Mouse (Mus musculus): Measurements from ENCODE around the gene Cltc. TPM values are rescaled to one million over a fixed set of nuclear protein-coding genes. Genes with fewer than 3 reads are reported as not detected.

Cltc gene
- total and polyA plus RNA-seq, 2 experiments from 2014 or later: 122 to 383 TPM

DNA sequence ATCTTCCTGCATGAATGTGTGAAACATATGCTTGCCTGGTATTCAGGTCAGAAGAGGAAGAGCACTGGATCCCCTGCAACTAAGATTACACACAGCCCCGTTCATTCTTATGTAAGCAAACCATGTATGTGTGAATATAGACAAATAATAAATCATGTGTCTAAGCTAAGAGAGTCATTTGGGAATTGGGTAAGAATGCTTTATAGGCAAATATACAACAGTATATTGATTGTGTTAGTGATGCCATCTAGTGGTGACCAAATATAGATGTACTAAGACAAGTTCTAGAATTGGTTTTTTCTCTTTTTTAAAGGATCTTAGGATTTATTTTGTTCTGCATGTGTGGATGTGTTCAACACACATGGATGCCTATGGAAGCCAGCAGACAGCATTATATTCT, 101.7 kb downstream of the Cltc start:
- H3K4me3 ChIP-seq (ENCODE audit: low read depth, low read length): no peak overlapping the region
- no peaks in the 10 kb centered on the region for H3K27me3 ChIP-seq (ENCODE audit: insufficient read depth, low read length)
- no peaks in the 10 kb centered on the region for H3K4me1 ChIP-seq (ENCODE audit: insufficient read depth)
- H3K27ac ChIP-seq (ENCODE audit: low read depth, low read length): no peak overlapping the region
- TF ChIP-seq CTCF (IDR thresholded peaks at IDR 0.05; ENCODE audit: low read depth): peak; percentile 67
- H3K4me2 ChIP-seq (ENCODE audit: low read depth): no peak overlapping the region
- no peak for ATAC-seq
- DNase-seq: peak; percentile 37
- 74% methylated on average over 1 of the region's 1 CpGs for WGBS
- H3K36me3 ChIP-seq (ENCODE audit: insufficient read depth): no peaks in the 10 kb centered on the region
- no peaks in the 10 kb centered on the region for H3K9me3 ChIP-seq (ENCODE audit: low read length)
- no peak overlapping the region for H3K9ac ChIP-seq

DNA sequence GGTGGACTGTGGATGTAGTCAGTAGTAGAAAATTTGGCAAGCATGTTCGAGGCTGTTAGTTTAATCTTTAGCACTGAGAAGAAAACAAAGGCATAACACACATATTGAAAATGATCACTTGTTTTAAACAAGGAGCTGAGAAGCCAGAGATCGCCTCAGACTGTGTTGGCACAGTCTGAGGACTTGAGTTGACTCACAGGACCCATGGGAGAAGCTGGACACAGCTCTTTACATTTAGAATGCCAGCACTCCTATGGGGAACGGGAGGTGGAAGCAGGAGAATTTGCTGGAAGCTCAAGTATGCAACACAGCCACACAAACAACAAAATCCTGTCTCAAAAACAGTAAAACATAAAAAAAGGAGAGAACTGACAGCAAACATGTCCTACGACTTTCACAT, 103.3 kb downstream of the Cltc start:
- no peaks in the 10 kb centered on the region for H3K9me3 ChIP-seq (ENCODE audit: low read length)
- 88% methylated on average over 4 of the region's 4 CpGs for WGBS
- no peak for ATAC-seq

DNA sequence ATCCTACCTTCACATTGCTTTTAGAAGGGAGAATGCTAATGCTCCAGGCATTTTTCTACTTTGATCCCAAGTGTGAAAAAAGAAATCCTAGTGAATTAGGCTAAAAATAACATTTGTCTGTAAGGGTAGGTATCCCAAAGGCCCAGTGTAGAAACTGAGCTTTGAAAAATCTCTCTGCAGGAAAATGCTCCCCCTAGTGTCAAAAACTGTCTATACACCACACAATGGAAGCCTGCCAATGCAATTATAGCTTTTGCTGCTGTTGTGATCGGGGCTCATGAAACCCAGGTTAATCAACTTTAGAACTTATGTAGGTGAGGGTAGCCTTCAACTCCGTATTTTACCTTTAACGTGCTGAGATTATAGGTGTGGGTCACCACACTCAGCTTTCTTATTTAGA, 103.9 kb downstream of the Cltc start:
- WGBS: 24% methylated on average over 3 of the region's 3 CpGs
- TF ChIP-seq CTCF (IDR thresholded peaks at IDR 0.05; ENCODE audit: low read depth): peak; percentile 75
- Histone ChIP-seq H3K36me3 (ENCODE audit: insufficient read depth) (no peaks in the 10 kb centered on the region), H3K4me1 (ENCODE audit: insufficient read depth) (no peaks in the 10 kb centered on the region), H3K9ac (no peak overlapping the region), H3K9me3 (ENCODE audit: low read length) (no peaks in the 10 kb centered on the region), H3K4me3 (ENCODE audit: low read depth, low read length) (no peak overlapping the region), H3K4me2 (ENCODE audit: low read depth) (no peak overlapping the region), H3K27ac (ENCODE audit: low read depth, low read length) (no peak overlapping the region), H3K27me3 (ENCODE audit: insufficient read depth, low read length) (no peaks in the 10 kb centered on the region)
- DNase-seq (peak; percentile 81), ATAC-seq (peak; percentile 23; the same call in 1 of the 2 replicates)

More for the DNA sequence above, 103.3 kb downstream of the Cltc start:
- no peak overlapping the region for H3K4me3 ChIP-seq (ENCODE audit: low read depth, low read length)
- no peak for TF ChIP-seq CTCF (IDR thresholded peaks at IDR 0.05; ENCODE audit: low read depth)
- no peak overlapping the region for H3K4me2 ChIP-seq (ENCODE audit: low read depth)
- no peak for DNase-seq
- no peak overlapping the region for H3K9ac ChIP-seq
- H3K27ac ChIP-seq (ENCODE audit: low read depth, low read length): no peak overlapping the region
- no peaks in the 10 kb centered on the region for H3K36me3 ChIP-seq (ENCODE audit: insufficient read depth)
- no peaks in the 10 kb centered on the region for H3K4me1 ChIP-seq (ENCODE audit: insufficient read depth)
- no peaks in the 10 kb centered on the region for H3K27me3 ChIP-seq (ENCODE audit: insufficient read depth, low read length)

DNA sequence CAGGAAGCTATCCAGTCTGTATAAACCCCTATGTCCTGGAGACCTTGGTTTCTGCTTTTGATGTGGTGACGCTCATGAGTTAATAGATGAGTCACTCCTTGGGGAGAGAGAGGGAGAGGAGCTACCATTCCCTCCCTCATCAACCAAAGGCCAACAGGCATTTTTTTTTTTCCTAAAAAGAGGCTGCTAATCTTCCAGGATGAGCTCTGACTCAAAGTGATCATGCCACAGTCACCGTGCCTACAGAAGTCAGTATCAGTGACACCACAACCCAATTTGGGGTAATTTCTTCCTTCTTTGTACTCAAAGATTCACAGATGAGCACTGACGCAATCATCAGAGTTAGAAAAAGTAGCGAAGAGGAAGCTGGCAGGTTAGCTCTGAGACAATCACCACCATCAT, 104.8 kb downstream of the Cltc start:
- DNase-seq: no peak
- WGBS: 88% methylated on average over 4 of the region's 4 CpGs
- no peaks in the 10 kb centered on the region for H3K36me3 ChIP-seq (ENCODE audit: insufficient read depth)
- no peak overlapping the region for H3K4me2 ChIP-seq (ENCODE audit: low read depth)
- H3K9me3 ChIP-seq (ENCODE audit: low read length): no peaks in the 10 kb centered on the region
- no peak overlapping the region for H3K9ac ChIP-seq
- H3K27me3 ChIP-seq (ENCODE audit: insufficient read depth, low read length): no peaks in the 10 kb centered on the region
- no peak overlapping the region for H3K4me3 ChIP-seq (ENCODE audit: low read depth, low read length)
- H3K27ac ChIP-seq (ENCODE audit: low read depth, low read length): no peak overlapping the region
- no peaks in the 10 kb centered on the region for H3K4me1 ChIP-seq (ENCODE audit: insufficient read depth)
- no peak for TF ChIP-seq CTCF (IDR thresholded peaks at IDR 0.05; ENCODE audit: low read depth)
- no peak for ATAC-seq

- no peak overlapping the region for H3K9ac ChIP-seq
- no peak for TF ChIP-seq CTCF (IDR thresholded peaks at IDR 0.05; ENCODE audit: low read depth)
- ATAC-seq (no peak), DNase-seq (no peak)
- no peak overlapping the region for H3K4me3 ChIP-seq (ENCODE audit: low read depth, low read length)
- no peaks in the 10 kb centered on the region for H3K36me3 ChIP-seq (ENCODE audit: insufficient read depth)
- H3K9me3 ChIP-seq (ENCODE audit: low read length): no peaks in the 10 kb centered on the region
- no peak overlapping the region for H3K27ac ChIP-seq (ENCODE audit: low read depth, low read length)
- H3K4me1 ChIP-seq (ENCODE audit: insufficient read depth): no peaks in the 10 kb centered on the region
- no peak overlapping the region for H3K4me2 ChIP-seq (ENCODE audit: low read depth)
- WGBS: 63% methylated on average over 6 of the region's 6 CpGs
- no peaks in the 10 kb centered on the region for H3K27me3 ChIP-seq (ENCODE audit: insufficient read depth, low read length)
Observed at GRCm38 (mm10) chr11:86650676-86651075, 106.7 kb downstream of the Cltc start.

- 93% methylated on average over 1 of the region's 1 CpGs for whole genome bisulfite sequencing
- no peaks in the 10 kb centered on the region for H3K4me1 ChIP-seq (ENCODE audit: insufficient read depth)
- ATAC-seq (no peak), DNase-seq (no peak)
- no peak overlapping the region for H3K4me2 ChIP-seq (ENCODE audit: low read depth)
- no peak overlapping the region for H3K27ac ChIP-seq (ENCODE audit: low read depth, low read length)
- H3K27me3 ChIP-seq (ENCODE audit: insufficient read depth, low read length): no peaks in the 10 kb centered on the region
- TF ChIP-seq CTCF (IDR thresholded peaks at IDR 0.05; ENCODE audit: low read depth): no peak
- no peaks in the 10 kb centered on the region for H3K36me3 ChIP-seq (ENCODE audit: insufficient read depth)
- no peak overlapping the region for H3K9ac ChIP-seq
- no peaks in the 10 kb centered on the region for H3K9me3 ChIP-seq (ENCODE audit: low read length)
- H3K4me3 ChIP-seq (ENCODE audit: low read depth, low read length): no peak overlapping the region
Observed at GRCm38 (mm10) chr11:86649542-86649941, 107.8 kb downstream of the Cltc start.

DNA sequence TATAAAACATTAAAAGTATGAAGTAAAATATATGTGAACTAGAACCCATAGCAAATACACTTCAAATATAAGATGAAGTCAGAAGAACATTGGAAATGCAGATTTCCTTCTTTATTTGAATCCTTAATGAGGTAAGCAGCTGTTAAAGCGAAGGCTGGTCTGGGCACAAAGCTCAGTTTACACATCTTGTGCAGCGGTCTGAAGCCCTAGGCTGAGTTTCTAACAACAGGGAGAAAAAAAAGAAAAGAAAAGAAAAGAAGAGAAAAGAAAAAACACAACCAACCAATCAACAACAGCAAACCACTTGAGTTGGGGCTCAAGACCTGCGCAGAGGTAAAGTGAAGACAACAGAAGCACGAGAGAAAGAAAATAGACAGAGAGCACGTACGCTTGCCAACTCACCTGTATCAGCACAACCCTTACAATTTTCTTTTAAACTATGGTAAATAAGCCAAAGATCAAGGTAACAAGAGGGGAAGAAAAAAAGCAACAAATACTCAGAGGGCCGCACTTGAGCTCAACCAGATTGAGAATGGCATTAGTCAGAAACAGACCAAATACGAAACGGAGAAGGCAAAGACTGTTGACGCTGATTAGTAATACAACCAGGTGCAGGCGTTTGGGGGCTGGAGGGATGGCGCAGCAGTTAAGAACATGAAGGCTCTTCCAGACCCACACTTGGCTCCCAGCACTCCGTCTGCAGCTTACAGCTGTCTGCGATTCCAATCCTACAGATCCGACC, 109.5 kb downstream of the Cltc start:
- Histone ChIP-seq H3K9me3 (ENCODE audit: low read length) (no peaks in the 10 kb centered on the region), H3K36me3 (ENCODE audit: insufficient read depth) (peaks cover 6% of the 10 kb centered on the region), H3K4me1 (ENCODE audit: insufficient read depth) (no peaks in the 10 kb centered on the region), H3K27ac (ENCODE audit: low read depth, low read length) (no peak overlapping the region), H3K27me3 (ENCODE audit: insufficient read depth, low read length) (no peaks in the 10 kb centered on the region), H3K4me2 (ENCODE audit: low read depth) (no peak overlapping the region), H3K4me3 (ENCODE audit: low read depth, low read length) (no peak overlapping the region), H3K9ac (no peak overlapping the region)
- ATAC-seq (no peak), DNase-seq (no peak)
- TF ChIP-seq CTCF (IDR thresholded peaks at IDR 0.05; ENCODE audit: low read depth): no peak
- WGBS: 68% methylated on average over 15 of the region's 15 CpGs

Measured in forebrain, postnatal 0 days (tissue).